Mouse (Mus musculus) spleen, adult 2 months (tissue): ENCODE data around the gene Sstr4. TPM values are rescaled to one million over a fixed set of nuclear protein-coding genes. Genes with fewer than 3 reads are reported as not detected.

Experiments used
- DNase-seq, 2 experiments: peaks; one replicate each; pipeline versions ENCODE4 v3.0.0 to v3.0.0-alpha.2; 2012 to 2021; ENCODE audit warnings: low spot score in 2 of 2, low read depth in 1 of 2
- H3K27ac ChIP-seq: fragments of 200-500 bp; 2 replicates; pipeline ENCODE4 v1.5.1; 2012; ENCODE audit warnings: low read length, inconsistent platforms; ENCODE audit not compliant: insufficient read depth
- H3K27me3 ChIP-seq: fragments of 200-500 bp; 2 replicates; pipeline ENCODE4 v1.6.1; 2012; ENCODE audit warnings: mild to moderate bottlenecking, moderate library complexity, low read length, inconsistent platforms; ENCODE audit not compliant: control insufficient read depth, insufficient read depth
- H3K36me3 ChIP-seq: fragments of 200-500 bp; 2 replicates; pipeline ENCODE4 v1.6.1; 2012; ENCODE audit warnings: mild to moderate bottlenecking, low read length, inconsistent platforms; ENCODE audit not compliant: control insufficient read depth, insufficient read depth
- H3K4me1 ChIP-seq: fragments of 200-500 bp; 2 replicates; pipeline ENCODE4 v1.6.1; 2011; ENCODE audit warnings: inconsistent platforms; ENCODE audit not compliant: control insufficient read depth, insufficient read depth, insufficient read length
- H3K4me3 ChIP-seq: fragments of 200-500 bp; 2 replicates; pipeline ENCODE4 v1.5.1; 2011; ENCODE audit warnings: mild to moderate bottlenecking, inconsistent platforms; ENCODE audit not compliant: insufficient read depth, insufficient read length; ENCODE audit errors: extremely low read depth
- CTCF ChIP-seq: fragments of 200-500 bp; IDR thresholded peaks from 2 replicates; pipeline ENCODE4 v1.5.1; 2011; ENCODE audit warnings: mild to moderate bottlenecking, inconsistent platforms; ENCODE audit not compliant: insufficient read depth, insufficient read length, insufficient replicate concordance; ENCODE audit errors: extremely low read depth
- POLR2A ChIP-seq: fragments of 200-500 bp; IDR thresholded peaks from 2 replicates; pipeline ENCODE4 v1.6.1; 2011; ENCODE audit warnings: low read depth, low read length, inconsistent platforms
- WGBS: fragments of 180-500 bp; shearing (Covaris S2); methylation state at CpG from one replicate; pipeline ENCODE4 v1.1.7; 2018; 5-methylcytosine and 5-hydroxymethylcytosine counted together
- polyA plus RNA-seq: library from polyadenylated mRNA; depleted of rRNA; stranded (reverse); fragments of >200 nt; gene quantifications from 2 replicates; pipeline ENCODE4 v1.2.3, GENCODE M21; 2012

The Sstr4 gene
- polyA plus RNA-seq, 1 experiment, result 0.26 TPM

DNA sequence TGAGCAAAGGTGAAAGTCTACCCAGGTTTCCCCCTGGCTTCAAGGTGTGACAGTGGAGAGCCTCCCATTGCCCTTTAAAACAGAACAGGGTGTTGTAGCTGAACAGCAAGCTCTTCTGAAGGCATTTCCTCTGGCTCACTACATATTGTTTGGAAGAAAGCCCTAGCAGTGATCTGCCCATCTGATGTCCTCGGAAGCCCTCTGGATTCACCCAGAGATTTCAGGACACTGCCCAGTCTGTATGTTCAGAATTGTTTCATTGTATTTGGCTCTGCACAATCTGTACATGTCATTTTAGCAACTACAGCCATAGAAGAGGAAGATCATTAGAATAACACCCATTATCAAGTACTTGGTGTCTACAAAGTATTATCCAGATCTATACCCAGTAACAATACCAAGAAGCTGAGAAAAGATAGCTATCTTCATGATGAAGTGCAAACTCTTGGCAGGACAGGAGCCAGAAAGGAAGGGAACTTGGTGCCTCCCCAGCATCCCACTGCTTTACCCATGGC, 15.2 kb upstream of the Sstr4 start:
- TF ChIP-seq POLR2A (no peak), CTCF (no peak)
- H3K27ac ChIP-seq, result no peak overlapping the region
- no peaks in the 10 kb centered on the region for H3K36me3 ChIP-seq
- no peak overlapping the region for H3K4me3 ChIP-seq
- DNase-seq, result no peak
- no peaks in the 10 kb centered on the region for H3K27me3 ChIP-seq
- peaks cover 2% of the 10 kb centered on the region; the same call in 1 of the 2 replicates for H3K4me1 ChIP-seq
- WGBS, result 86% methylated on average over 1 of the region's 1 CpGs

DNA sequence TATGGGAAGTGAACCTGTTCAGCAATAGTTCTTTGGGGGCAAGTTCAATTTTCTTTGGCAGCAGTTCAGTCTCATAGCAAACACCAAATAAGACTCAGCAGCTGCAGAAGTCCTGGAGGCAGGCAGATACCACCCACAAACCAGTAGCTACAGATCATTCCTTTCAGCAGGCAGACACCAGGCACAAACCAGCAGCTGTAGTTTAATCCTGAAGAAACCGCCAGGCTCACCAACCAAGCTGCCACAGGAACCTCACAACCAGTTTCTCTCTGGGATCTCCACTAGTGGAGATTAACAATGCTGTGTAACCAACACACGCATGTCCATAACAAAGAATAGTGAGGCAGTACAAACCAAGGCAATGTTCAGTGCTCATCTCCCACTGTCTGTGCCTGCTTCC, 14.1 kb upstream of the Sstr4 start:
- Histone ChIP-seq H3K4me1 (no peaks in the 10 kb centered on the region), H3K27me3 (no peaks in the 10 kb centered on the region), H3K36me3 (no peaks in the 10 kb centered on the region), H3K4me3 (no peak overlapping the region), H3K27ac (no peak overlapping the region)
- no peak for DNase-seq
- WGBS, result 94% methylated on average over 2 of the region's 2 CpGs
- TF ChIP-seq CTCF, result no peak
- no peak for TF ChIP-seq POLR2A

DNA sequence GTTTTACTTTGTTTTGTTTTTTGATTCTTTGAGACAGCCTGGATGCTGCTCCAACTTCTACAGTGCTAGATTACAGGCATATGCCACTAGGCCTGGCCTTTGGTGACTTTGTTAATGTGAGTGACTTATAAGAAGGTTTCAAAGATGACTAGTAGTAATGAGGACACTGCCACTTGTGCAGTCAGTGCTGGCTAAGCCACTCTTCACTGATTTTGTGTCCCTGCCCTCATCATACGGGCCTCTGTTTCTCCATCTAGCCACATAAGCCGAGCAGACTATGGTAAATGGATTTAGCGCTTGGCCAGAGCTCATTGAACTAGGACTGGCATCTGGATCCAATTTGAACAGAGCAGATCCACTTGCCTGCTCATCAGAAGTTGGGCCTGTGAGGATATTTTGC, 8.7 kb upstream of the Sstr4 start:
- Histone ChIP-seq H3K36me3 (no peaks in the 10 kb centered on the region), H3K27me3 (no peaks in the 10 kb centered on the region), H3K4me1 (no peaks in the 10 kb centered on the region), H3K27ac (no peak overlapping the region), H3K4me3 (no peak overlapping the region)
- TF ChIP-seq CTCF, result no peak
- WGBS, result 88% methylated on average over 3 of the region's 3 CpGs
- DNase-seq, result no peak

DNA sequence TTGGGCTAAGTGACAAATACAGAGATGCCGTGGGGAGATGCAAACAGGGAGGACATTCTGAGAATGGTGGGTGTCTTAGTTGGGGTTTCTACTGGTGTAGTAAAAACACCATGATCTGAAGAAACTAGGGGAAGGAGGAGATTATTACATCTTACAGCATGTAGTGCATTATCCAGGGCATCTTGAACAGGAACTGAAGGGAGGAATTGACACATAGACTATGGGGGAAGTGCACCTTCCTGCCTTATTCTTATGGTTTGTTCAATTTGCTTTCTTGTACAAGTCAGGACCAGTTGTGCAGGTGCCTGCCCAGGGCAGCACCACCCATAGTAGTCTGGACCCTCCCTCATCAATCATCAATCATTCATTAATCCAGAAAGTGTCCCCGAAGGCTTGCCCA, 8.2 kb upstream of the Sstr4 start:
- TF ChIP-seq POLR2A (no peak), CTCF (no peak)
- H3K4me3 ChIP-seq, result no peak overlapping the region
- no peaks in the 10 kb centered on the region for H3K27me3 ChIP-seq
- H3K36me3 ChIP-seq, result no peaks in the 10 kb centered on the region
- H3K4me1 ChIP-seq, result no peaks in the 10 kb centered on the region
- no peak for DNase-seq
- no peak overlapping the region for H3K27ac ChIP-seq
- WGBS, result 91% methylated on average over 2 of the region's 2 CpGs

DNA sequence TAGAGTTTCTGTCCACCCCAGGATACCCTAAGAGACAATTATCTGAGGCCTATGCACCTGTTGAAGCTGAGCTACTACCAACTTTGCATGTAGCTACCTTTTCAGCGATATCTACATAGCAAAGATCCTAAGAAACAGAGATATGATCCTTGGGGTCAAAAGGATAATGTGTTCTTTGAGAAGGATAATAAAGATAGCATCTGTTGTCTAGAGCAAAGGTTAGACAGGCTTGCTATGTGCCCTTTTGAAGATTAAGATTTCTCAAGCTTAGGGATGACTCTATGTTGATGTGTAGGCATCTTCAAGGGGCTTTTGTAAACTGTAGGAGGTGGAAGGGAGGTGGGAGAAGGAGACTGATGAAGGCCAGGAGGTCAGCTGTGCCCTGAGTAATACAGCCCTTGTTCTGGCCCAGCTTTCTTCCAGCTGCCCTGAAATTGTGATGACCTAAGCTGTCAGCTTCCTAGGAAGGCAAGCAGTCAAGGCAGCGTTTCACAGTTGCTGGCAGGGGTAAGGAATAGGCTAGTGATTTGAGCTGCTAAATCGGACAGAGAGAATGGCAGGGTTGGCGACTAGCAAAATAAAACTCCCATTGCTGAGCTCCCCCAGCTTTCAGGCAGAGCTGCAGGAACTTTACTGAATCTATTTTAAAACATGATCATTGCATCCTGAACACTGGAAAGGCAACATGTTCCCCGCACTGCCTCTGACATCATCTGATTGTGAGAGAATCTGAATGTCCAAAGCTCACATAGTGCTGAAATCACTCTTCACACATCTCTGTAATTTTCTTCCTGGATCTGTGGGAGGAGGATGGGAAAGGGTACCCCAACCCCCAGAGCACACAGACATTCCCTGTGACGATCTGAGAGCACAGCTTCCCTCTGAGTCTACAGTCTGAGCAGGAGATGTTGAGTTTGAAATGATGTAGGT, 7.2 kb upstream of the Sstr4 start:
- no peaks in the 10 kb centered on the region for H3K4me1 ChIP-seq
- no peak for DNase-seq
- no peaks in the 10 kb centered on the region for H3K27me3 ChIP-seq
- no peaks in the 10 kb centered on the region for H3K36me3 ChIP-seq
- no peak overlapping the region for H3K4me3 ChIP-seq
- no peak overlapping the region for H3K27ac ChIP-seq
- no peak for TF ChIP-seq CTCF
- TF ChIP-seq POLR2A, result no peak
- 83% methylated on average over 6 of the region's 6 CpGs for WGBS

DNA sequence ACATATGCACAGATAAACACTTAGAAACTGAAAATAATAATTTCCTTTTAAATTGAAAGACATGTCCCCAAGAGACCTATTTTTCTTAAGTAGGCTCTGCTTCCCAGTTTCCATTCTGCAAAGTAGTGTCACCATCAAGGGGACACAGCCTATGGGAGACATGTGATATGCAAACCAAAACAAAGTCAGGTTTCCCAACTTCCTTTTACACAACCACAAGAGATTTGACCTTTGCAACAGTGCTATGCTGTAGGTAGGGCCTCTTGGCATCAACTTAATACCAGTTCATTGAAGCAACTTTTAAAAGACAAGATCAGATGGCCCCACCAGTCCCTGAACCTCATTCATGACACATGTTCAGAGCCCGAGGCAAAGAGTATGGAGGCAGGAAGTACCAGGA, 2.0 kb upstream of the Sstr4 start:
- no peaks in the 10 kb centered on the region for H3K36me3 ChIP-seq
- DNase-seq, result no peak
- H3K27me3 ChIP-seq, result peaks cover 3% of the 10 kb centered on the region
- H3K4me3 ChIP-seq, result no peak overlapping the region
- 44% methylated on average over 1 of the region's 1 CpGs for WGBS
- H3K4me1 ChIP-seq, result peaks cover 9% of the 10 kb centered on the region
- no peak for TF ChIP-seq CTCF
- no peak for TF ChIP-seq POLR2A
- H3K27ac ChIP-seq, result no peak overlapping the region

DNA sequence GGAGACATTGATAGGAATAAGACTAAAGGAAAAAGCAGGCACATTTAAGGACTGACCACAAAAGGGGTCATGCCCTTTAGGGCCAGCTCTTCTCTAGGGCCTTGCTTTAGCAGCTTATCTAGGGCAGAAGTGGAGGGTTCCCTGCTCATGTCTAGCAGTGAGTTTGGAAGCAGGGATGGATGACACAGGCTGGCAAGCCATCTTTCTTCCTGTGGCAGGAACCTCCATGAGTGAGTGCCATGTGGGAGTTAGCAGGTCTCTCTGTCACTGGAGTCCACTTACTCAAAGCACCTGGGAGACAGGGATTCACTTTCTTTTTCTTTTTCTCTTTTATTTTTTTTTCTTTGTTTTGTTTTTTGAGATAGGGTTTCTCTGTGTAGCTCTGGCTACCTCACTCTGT, 1.3 kb upstream of the Sstr4 start:
- H3K4me3 ChIP-seq, result no peak overlapping the region
- peaks cover 3% of the 10 kb centered on the region for H3K27me3 ChIP-seq
- no peak overlapping the region for H3K27ac ChIP-seq
- TF ChIP-seq CTCF, result no peak
- TF ChIP-seq POLR2A, result no peak
- no peaks in the 10 kb centered on the region for H3K36me3 ChIP-seq
- H3K4me1 ChIP-seq, result peaks cover 9% of the 10 kb centered on the region
- DNase-seq, result no peak
